Mouse (Mus musculus) liver, adult 2 months (tissue): Measurements from ENCODE around the gene Mybpc2. TPM values are rescaled to one million over a fixed set of nuclear protein-coding genes. Genes with fewer than 3 reads are reported as not detected.

Experiments
- DNase-seq: peaks from one replicate; pipeline ENCODE4 v3.0.0-alpha.2; 2011; ENCODE audit warnings: low read depth, low spot score; ENCODE audit errors: extremely low read depth
- H3K27ac ChIP-seq: fragments of 200-500 bp; replicated peaks from 2 replicates; pipeline ENCODE4 v1.5.1; 2012; ENCODE audit warnings: low read depth, mild to moderate bottlenecking, control low read depth, inconsistent platforms, low read length; ENCODE audit not compliant: insufficient read depth
- H3K27me3 ChIP-seq: fragments of 200-500 bp; 2 replicates; pipeline ENCODE4 v1.6.1; 2012; ENCODE audit warnings: mild to moderate bottlenecking, moderate library complexity, low read length, inconsistent platforms; ENCODE audit not compliant: control insufficient read depth, insufficient read depth
- H3K36me3 ChIP-seq: fragments of 200-500 bp; 2 replicates; pipeline ENCODE4 v1.6.1; 2012; ENCODE audit warnings: low read length, inconsistent platforms; ENCODE audit not compliant: control insufficient read depth, insufficient read depth
- H3K4me1 ChIP-seq: fragments of 200-500 bp; 2 replicates; pipeline ENCODE4 v1.6.1; 2011; ENCODE audit warnings: low read length; ENCODE audit not compliant: control insufficient read depth, insufficient read depth
- H3K4me3 ChIP-seq: fragments of 200-500 bp; 2 replicates; pipeline ENCODE4 v1.5.1; 2011; ENCODE audit warnings: low read depth, mild to moderate bottlenecking, control low read depth, low read length, moderate library complexity; ENCODE audit not compliant: insufficient read depth
- H3K79me2 ChIP-seq: fragments of 200-500 bp; 2 replicates; pipeline ENCODE4 v1.6.1; 2012; ENCODE audit warnings: inconsistent platforms, mild to moderate bottlenecking, low read length, moderate library complexity; ENCODE audit not compliant: control insufficient read depth, insufficient read depth
- H3K9ac ChIP-seq: fragments of 200-500 bp; 2 replicates; pipeline ENCODE4 v1.6.1; 2012; ENCODE audit warnings: low read depth, mild to moderate bottlenecking, control low read depth, inconsistent platforms, low read length
- CTCF ChIP-seq: fragments of 200-500 bp; IDR thresholded peaks from 2 replicates; pipeline ENCODE4 v1.5.1; 2011; ENCODE audit warnings: low read depth, low read length, control low read depth
- POLR2A ChIP-seq: fragments of 200-500 bp; IDR thresholded peaks from 2 replicates; pipeline ENCODE4 v1.6.1; 2011; ENCODE audit warnings: low read length, control low read depth; ENCODE audit not compliant: insufficient read depth; ENCODE audit errors: extremely low read depth
- WGBS: fragments of 180-500 bp; shearing (Covaris S2); methylation state at CpG from one replicate; pipeline ENCODE4 v1.1.7; 2018; 5-methylcytosine and 5-hydroxymethylcytosine counted together
- polyA plus RNA-seq: library from polyadenylated mRNA; depleted of rRNA; stranded (reverse); fragments of >200 nt; gene quantifications from 2 replicates; pipeline ENCODE4 v1.2.3, GENCODE M21; 2012
- total RNA-seq: library from RNA; depleted of rRNA; stranded (reverse); fragments of >200 nt; gene quantifications from 2 replicates; pipeline ENCODE4 v1.2.3, GENCODE M21; 2014

Gene Mybpc2
- total and polyA plus RNA-seq, 2 experiments: 0.55 TPM; not detected in 1

DNA sequence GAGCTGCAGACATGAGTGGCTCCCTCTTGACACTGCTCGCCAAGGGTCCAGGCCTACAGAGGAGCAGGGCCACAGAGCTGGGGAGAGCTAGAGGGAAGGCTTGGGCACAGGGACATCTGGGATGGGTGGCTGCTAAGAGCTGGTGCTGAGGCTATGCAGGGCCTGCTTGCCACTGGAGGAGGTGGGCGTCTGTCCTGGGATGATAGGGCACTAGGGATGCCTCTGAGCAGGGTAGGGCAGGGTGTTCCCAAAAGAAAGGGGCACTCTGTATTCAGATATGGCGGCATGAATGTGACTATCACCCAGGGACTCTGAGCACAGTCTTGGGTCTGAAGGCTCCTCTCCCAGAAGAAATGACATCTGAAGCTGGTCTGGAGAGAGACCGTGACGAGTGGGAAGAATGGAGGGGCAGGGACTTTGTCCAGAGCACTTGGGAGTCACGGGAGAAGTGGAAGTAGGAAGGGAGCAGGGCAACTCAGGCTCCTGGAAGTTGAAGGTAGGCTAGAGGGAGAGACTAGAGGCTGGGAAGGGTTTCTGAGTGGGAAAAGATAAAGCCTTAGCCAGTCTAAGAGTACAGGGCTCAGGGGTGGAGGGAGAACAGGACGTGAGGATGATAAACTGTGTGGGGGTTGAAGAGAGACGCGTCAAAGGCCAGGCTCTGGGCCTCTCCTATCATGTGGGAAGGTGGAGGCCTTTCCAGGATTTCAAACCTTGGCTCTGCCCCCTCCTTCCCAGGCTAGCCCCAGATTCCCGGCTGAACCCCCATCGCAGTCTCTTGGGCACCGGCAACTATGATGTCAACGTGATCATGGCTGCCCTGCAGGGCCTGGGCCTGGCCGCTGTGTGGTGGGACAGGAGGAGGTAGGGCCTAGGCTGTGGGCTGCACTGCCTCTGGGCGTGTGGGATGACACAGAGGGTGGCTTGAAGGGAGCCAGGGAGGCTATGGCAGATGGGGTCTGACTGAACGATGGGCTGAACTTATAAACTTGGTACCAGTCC lies 54.5 kb downstream of the Mybpc2 start:
- Histone ChIP-seq H3K27me3 (no peaks in the 10 kb centered on the region), H3K27ac (no peak overlapping the region), H3K4me3 (no peak overlapping the region), H3K4me1 (peaks cover 21% of the 10 kb centered on the region), H3K79me2 (peaks cover 13% of the 10 kb centered on the region; the same call in 1 of the 2 replicates), H3K9ac (no peak overlapping the region), H3K36me3 (no peaks in the 10 kb centered on the region)
- TF ChIP-seq CTCF: no peak
- no peak for TF ChIP-seq POLR2A
- 86% methylated on average over 16 of the region's 16 CpGs for WGBS
- DNase-seq: no peak

DNA sequence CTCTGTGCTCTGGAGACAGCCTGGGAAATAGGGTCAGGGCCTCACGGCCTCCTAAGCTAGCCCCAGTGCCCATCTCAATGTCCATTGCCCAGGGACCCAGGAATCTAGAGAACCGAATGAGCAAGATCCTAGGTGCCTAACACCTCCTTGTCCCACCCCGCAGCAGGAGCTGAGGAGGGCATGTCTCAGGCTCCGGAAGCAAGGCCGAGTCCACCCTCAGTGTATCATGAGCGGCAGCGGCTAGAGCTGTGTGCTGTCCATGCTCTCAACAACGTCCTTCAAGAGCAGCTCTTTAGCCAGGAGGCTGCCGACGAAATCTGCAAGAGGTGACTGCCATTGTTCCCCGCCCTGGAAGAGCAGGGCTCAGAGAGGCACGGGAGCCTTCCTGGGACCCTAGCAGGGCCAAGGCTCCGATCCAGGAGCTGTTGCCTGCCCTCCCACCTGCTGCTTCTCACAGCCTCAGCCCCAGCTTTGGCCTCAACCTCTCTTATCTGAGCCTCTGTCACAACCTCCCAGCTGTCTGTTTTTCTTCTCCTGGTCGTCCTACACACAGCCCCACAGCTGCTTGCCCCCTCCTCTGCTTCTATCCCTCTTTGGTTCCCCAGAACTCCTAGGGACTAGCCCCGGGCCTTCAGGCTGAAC lies 55.7 kb downstream of the Mybpc2 start:
- no peak overlapping the region for H3K27ac ChIP-seq
- TF ChIP-seq POLR2A (no peak), CTCF (no peak)
- no peak for DNase-seq
- no peaks in the 10 kb centered on the region for H3K27me3 ChIP-seq
- WGBS: 86% methylated on average over 15 of the region's 15 CpGs
- peaks cover 13% of the 10 kb centered on the region; the same call in 1 of the 2 replicates for H3K79me2 ChIP-seq
- peak overlapping the region; percentile 84 for H3K9ac ChIP-seq
- no peaks in the 10 kb centered on the region for H3K36me3 ChIP-seq
- peak overlapping the region; percentile 74; the same call in 1 of the 2 replicates for H3K4me3 ChIP-seq
- H3K4me1 ChIP-seq: peaks cover 21% of the 10 kb centered on the region

- Histone ChIP-seq H3K9ac (peak within 1 kb of the TSS; percentile 84), H3K27ac (peak within 1 kb of the TSS; percentile 98), H3K4me3 (peak within 1 kb of the TSS; percentile 74), H3K79me2 (peaks cover 13% of the 10 kb centered on the region; the same call in 1 of the 2 replicates), H3K4me1 (peaks cover 17% of the 10 kb centered on the region), H3K36me3 (no peaks in the 10 kb centered on the region), H3K27me3 (no peaks in the 10 kb centered on the region)
- under 1% methylated on average over 42 of the region's 42 CpGs for WGBS
- peak; percentile 97 for DNase-seq
- TF ChIP-seq CTCF (0 out of 2 replicates have a peak, but pooled peaks have one; percentile 9), POLR2A (peak; percentile 78; the same call in 1 of the 2 replicates)
These were observed 56.5 kb downstream of the Mybpc2 start, which contains the start of gene Josd2 for GRCm38 (mm10) chr7:44467811-44468411. Gene Josd2, plus strand, starts transcription at chr7:44467980.

GRCm38 (mm10) chr7:44466888-44467311 lies 57.6 kb downstream of the Mybpc2 start:
- peak overlapping the region; percentile 74; the same call in 1 of the 2 replicates for H3K4me3 ChIP-seq
- peaks cover 13% of the 10 kb centered on the region; the same call in 1 of the 2 replicates for H3K79me2 ChIP-seq
- TF ChIP-seq POLR2A (no peak), CTCF (no peak)
- DNase-seq: peak; percentile 52
- H3K27me3 ChIP-seq: peaks cover 5% of the 10 kb centered on the region
- peak overlapping the region; percentile 98 for H3K27ac ChIP-seq
- H3K4me1 ChIP-seq: peaks cover 14% of the 10 kb centered on the region
- no peaks in the 10 kb centered on the region for H3K36me3 ChIP-seq
- whole genome bisulfite sequencing: 45% methylated on average over 16 of the region's 16 CpGs
- peak overlapping the region; percentile 80 for H3K9ac ChIP-seq

DNA sequence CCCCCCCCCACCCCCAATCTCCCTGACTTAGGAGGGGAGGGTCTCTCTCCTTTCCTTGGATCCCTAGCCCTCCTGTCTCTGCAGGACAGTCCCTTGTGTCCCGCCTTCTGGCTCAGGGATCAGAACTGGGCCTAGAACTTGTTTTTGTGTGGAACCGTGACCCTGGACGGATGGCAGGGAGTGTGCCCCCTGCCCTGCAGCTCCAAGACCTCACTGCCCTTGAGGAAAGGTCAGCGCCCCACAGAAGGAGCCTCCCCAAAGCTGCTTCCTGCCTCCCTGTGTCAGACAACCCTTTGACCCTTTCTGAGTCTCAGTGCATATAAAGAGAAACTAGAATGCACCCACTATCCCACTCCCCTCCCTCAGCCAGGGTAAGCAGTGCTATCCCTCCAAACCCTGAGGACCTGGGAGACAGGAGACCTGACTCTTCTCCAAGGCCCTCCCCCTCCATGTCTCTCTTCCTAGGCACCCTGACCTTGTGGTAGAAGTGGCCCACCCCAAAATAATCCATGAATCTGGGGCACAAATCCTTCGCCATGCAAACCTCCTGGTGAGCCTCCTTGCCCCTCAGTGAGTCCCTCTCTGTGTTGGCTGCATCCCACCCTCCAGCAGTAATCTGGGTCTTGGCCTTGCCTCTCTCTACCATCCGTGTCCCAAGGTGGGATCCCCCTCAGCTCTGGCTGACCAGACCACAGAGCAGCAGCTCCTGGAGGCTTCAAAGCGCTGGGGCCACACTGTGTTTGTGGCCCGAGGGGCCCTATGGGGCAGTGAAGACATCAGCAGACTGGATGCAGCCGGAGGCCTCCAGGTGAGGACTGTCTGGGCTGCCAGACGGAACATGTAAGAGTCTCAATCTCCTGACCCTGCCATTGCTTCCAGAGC lies 58.2 kb downstream of the Mybpc2 start:
- WGBS: 40% methylated on average over 10 of the region's 10 CpGs
- Histone ChIP-seq H3K36me3 (no peaks in the 10 kb centered on the region), H3K9ac (peak overlapping the region; percentile 80), H3K4me3 (peak overlapping the region; percentile 74), H3K27ac (peak overlapping the region; percentile 98), H3K79me2 (peaks cover 13% of the 10 kb centered on the region; the same call in 1 of the 2 replicates), H3K27me3 (peaks cover 5% of the 10 kb centered on the region), H3K4me1 (peaks cover 14% of the 10 kb centered on the region)
- TF ChIP-seq POLR2A (no peak), CTCF (no peak)
- peak; percentile 47 for DNase-seq
